Mouse (Mus musculus) stomach, embryonic 16.5 days (tissue): ENCODE measurements around the gene Folr1. TPM values are rescaled to one million over a fixed set of nuclear protein-coding genes. Genes with fewer than 3 reads are reported as not detected.

Experiments
- microRNA-seq: library from miRNA; unstranded; fragments of <30 nt; microRNA quantifications from one replicate; pipeline ENCODE4, GENCODE M21; 2016
- polyA plus RNA-seq: library from polyadenylated mRNA; unstranded; fragments of >200 nt; fragmentation: Nextera tagmentation; extraction: Ambion mirVana; gene quantifications from 2 replicates; pipeline ENCODE4 v1.2.1, GENCODE M21; 2015

Folr1 gene
- polyA plus RNA-seq, 1 experiment from 2014 or later: 14.3 TPM

Small RNA genes within 50 kb of the gene (microRNA-seq; reads per million reads assigned to microRNA genes)
- not detected for gene Gm22655

Other genes with a start within 250 kb of the Folr1 start
- gene Clpb, start 207.2 kb downstream of the Folr1 start, polyA plus RNA-seq: 55.9 and 62.8 TPM in 2 replicates
- gene Phox2a, start 52.5 kb downstream of the Folr1 start, polyA plus RNA-seq: 2.0 and 2.6 TPM in 2 replicates
- 27.8 and 34.1 TPM in 2 replicates for gene Inppl1, start 32.6 kb downstream of the Folr1 start, polyA plus RNA-seq
- gene Folr2, start 13.6 kb downstream of the Folr1 start, polyA plus RNA-seq: 1.8 and 2.0 TPM in 2 replicates
- 55.9 and 57.7 TPM in 2 replicates for gene Anapc15, start 7.1 kb downstream of the Folr1 start, polyA plus RNA-seq
- gene Lamtor1, start 35.1 kb upstream of the Folr1 start, polyA plus RNA-seq: 147 and 149 TPM in 2 replicates
- 0.21 and 1.2 TPM in 2 replicates for gene Tomt, start 35.6 kb upstream of the Folr1 start, polyA plus RNA-seq
- 10.3 and 11.5 TPM in 2 replicates for gene Lrrc51, start 63.1 kb upstream of the Folr1 start, polyA plus RNA-seq
- gene Numa1, start 63.3 kb upstream of the Folr1 start, polyA plus RNA-seq: 60.9 and 64.3 TPM in 2 replicates
- 2.6 and 3.3 TPM in 2 replicates for gene Il18bp, start 147.9 kb upstream of the Folr1 start, polyA plus RNA-seq
- gene Rnf121, start 194.7 kb upstream of the Folr1 start, polyA plus RNA-seq: 27.0 and 31.7 TPM in 2 replicates
- gene Xndc1, start 194.7 kb upstream of the Folr1 start, polyA plus RNA-seq: 28.2 and 28.9 TPM in 2 replicates
- gene Xntrpc, start 194.9 kb upstream of the Folr1 start, polyA plus RNA-seq: 0.84 and 1.1 TPM in 2 replicates
- not detected in 2 replicates for gene Trpc2, start 212.3 kb upstream of the Folr1 start, polyA plus RNA-seq
- 0.36 and 7.1 TPM in 2 replicates for gene Art1, start 231.0 kb upstream of the Folr1 start, polyA plus RNA-seq
- gene Art5, start 238.7 kb upstream of the Folr1 start, polyA plus RNA-seq: 0.34 and 0.77 TPM in 2 replicates
- gene Chrna10, start 246.0 kb upstream of the Folr1 start, polyA plus RNA-seq: not detected in 2 replicates